In the genomic region with DNA sequence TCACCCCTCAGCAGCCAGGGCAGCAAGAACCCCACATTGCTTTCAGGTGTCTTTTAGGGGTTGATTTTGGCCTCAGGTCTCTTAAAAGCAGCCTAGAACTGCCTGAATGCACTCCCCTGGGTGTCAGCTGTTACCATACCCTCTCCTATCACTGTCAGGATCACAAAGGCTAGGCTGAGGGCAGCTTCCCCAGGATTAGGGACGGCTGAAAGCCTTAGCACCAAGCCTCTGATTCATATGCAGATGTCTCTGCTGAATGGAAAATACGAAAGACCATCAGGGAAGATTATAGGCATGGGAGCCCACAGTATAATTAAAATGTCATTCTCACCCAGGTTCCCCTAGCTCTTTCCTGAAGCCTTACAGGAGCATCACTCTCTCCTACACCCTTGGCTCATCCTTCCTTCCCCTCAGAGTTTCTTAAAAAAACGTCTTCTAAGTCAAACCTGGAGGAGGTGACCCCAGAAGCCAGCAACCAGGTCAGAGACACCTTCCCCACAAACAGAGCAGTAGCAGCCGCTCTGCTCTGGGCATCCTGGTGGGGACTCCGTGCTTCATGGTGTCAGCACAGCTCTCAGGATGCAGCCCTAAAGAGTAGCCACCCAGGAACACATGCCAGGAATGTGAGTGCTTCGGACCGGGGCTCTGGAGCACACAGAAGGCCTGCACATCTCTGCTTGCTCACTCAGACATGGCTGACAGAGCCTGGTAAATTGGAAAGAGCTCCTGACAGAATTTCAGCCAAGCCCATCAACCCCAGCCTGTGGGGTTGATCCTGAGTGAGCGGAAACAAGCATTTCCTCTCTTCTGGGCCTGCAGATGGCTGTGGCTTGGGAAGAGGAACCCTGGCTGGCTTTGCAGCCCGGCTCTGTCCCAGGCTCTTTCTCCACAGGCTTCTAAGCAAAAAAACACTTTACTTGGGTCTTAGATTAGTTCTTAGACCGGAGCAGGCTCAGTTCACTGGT, we compare ENCODE assay signal across 8 mouse cellular contexts.
A peak's percentile ranks its signal among the peaks of the same experiment; 100 is the strongest.
DNase-seq lines count a peak whose midpoint lies in the region; ATAC-seq and TF ChIP-seq lines count a peak whose summit lies in the region.

No protein-coding gene starts in this region.

- whole genome bisulfite sequencing in heart, postnatal 0 days = 32% methylated on average over 10 of the region's 10 CpGs
- 38% methylated on average over 10 of the region's 10 CpGs for WGBS in limb, embryonic 10.5 days
- WGBS in neural tube, embryonic 13.5 days = 29% methylated on average over 10 of the region's 10 CpGs

- peak; percentile 56 for ATAC-seq in heart, postnatal 0 days (ENCODE audit: insufficient read depth, low read depth)
- ATAC-seq in neural tube, embryonic 13.5 days (ENCODE audit: low read depth) = peak; percentile 34; the same call in 1 of the 2 replicates
- no peak for ATAC-seq in megakaryocyte-erythroid progenitor cell, adult 5-6 weeks (replicated peaks; ENCODE audit: low FRiP score, low TSS enrichment, poor library complexity, severe bottlenecking)

- H3K4me1 ChIP-seq in heart, postnatal 0 days (ENCODE audit: control insufficient read depth, insufficient read depth) = peaks cover 35% of the 10 kb centered on the region
- H3K4me1 ChIP-seq in limb, embryonic 10.5 days = peaks cover 49% of the 10 kb centered on the region
- H3K4me1 ChIP-seq in neural tube, embryonic 13.5 days (replicated peaks) = peaks cover 49% of the 10 kb centered on the region

- peak; percentile 12 for DNase-seq in gastrocnemius, adult 18-20 months (ENCODE audit: low spot score)
- no peak for DNase-seq in gastrocnemius, postnatal 4 days (ENCODE audit: low spot score in 2 of 2)
- DNase-seq in embryo, embryonic 11 days = peak; percentile 52
- DNase-seq in heart, postnatal 0 days (ENCODE audit: low spot score) = no peak
- DNase-seq in limb, embryonic 10.5 days (ENCODE audit: low spot score) = no peak
- no peak for DNase-seq in right cerebral cortex, adult 18-20 months

- H3K4me2 ChIP-seq in heart, postnatal 0 days (ENCODE audit: low read depth, low read length) = no peak overlapping the region
- no peak overlapping the region for H3K4me2 ChIP-seq in neural tube, embryonic 13.5 days

- TF ChIP-seq EP300 in heart, postnatal 0 days (IDR thresholded peaks at IDR 0.05; ENCODE audit: low read depth) = no peak

- H3K9ac ChIP-seq in heart, postnatal 0 days (replicated peaks; ENCODE audit: low read depth, low read length) = 0 out of 2 replicates have a peak overlapping the region, but pooled peaks have one; percentile 8
- no peak overlapping the region for H3K9ac ChIP-seq in neural tube, embryonic 13.5 days

- TF ChIP-seq CTCF in heart, postnatal 0 days (IDR thresholded peaks at IDR 0.05; ENCODE audit: low read depth) = no peak

- no peak overlapping the region for H3K4me3 ChIP-seq in heart, postnatal 0 days (ENCODE audit: low read depth, low read length)
- no peak overlapping the region for H3K4me3 ChIP-seq in limb, embryonic 10.5 days
- H3K4me3 ChIP-seq in neural tube, embryonic 13.5 days = no peak overlapping the region

- H3K9me3 ChIP-seq in heart, postnatal 0 days (replicated peaks; ENCODE audit: control insufficient read depth, low read length) = no peaks in the 10 kb centered on the region
- no peaks in the 10 kb centered on the region for H3K9me3 ChIP-seq in limb, embryonic 10.5 days (replicated peaks)
- no peaks in the 10 kb centered on the region for H3K9me3 ChIP-seq in neural tube, embryonic 13.5 days

- no peaks in the 10 kb centered on the region for H3K27me3 ChIP-seq in heart, postnatal 0 days (ENCODE audit: control insufficient read depth, insufficient read depth, low read length)
- no peaks in the 10 kb centered on the region for H3K27me3 ChIP-seq in limb, embryonic 10.5 days (ENCODE audit: low read depth, poor library complexity, severe bottlenecking)
- no peaks in the 10 kb centered on the region for H3K27me3 ChIP-seq in neural tube, embryonic 13.5 days

- H3K27ac ChIP-seq in heart, postnatal 0 days (ENCODE audit: low read depth) = peak overlapping the region; percentile 12
- H3K27ac ChIP-seq in limb, embryonic 10.5 days = peak overlapping the region; percentile 63
- H3K27ac ChIP-seq in neural tube, embryonic 13.5 days (replicated peaks) = peak overlapping the region; percentile 49; the same call in 1 of the 2 replicates

- no peaks in the 10 kb centered on the region for H3K36me3 ChIP-seq in heart, postnatal 0 days (replicated peaks; ENCODE audit: control insufficient read depth, insufficient read depth, low read length)
- H3K36me3 ChIP-seq in limb, embryonic 10.5 days = no peaks in the 10 kb centered on the region
- no peaks in the 10 kb centered on the region for H3K36me3 ChIP-seq in neural tube, embryonic 13.5 days

Comparison
In these comparisons a context has a peak if more than half of its experiments do, and no peak if none do; other contexts are left out.
1. DNase-seq: peak in gastrocnemius, adult 18-20 months (single experiment) and embryo, embryonic 11 days (single experiment); none in gastrocnemius, postnatal 4 days (0 of 2), heart, postnatal 0 days (single experiment), limb, embryonic 10.5 days (single experiment) and right cerebral cortex, adult 18-20 months (single experiment).
2. H3K27ac ChIP-seq: peak in every context shown above with its lines; median percentile 63 in limb, embryonic 10.5 days; 49 in neural tube, embryonic 13.5 days; 12 in heart, postnatal 0 days.